Mouse (Mus musculus): ENCODE measurements at regions not wholly inside any gene's neighbourhood (a gene's known extent, or its start where the extent isn't known, plus 50 kb on each side); places are given as distances from the start of the nearest gene placed in this dataset.

DNA sequence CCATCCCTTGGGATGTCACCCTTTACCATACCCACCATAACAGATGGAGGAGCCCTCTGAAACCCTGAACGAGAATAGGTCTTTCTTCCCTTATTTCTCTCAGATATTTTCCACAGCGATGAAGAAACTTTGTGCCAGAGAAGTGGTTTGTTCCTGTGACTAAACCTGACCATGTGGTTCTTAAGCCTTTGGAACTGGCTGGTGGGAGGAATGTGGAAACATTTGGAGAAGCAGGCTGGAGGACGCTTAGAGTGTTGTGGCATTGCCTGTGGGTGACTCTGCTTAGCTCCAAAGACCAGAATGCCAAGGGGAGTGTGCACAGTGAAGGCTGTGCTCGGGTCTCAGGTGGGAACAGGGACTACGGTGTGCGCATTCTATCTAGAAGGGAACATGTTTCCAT is 77.7 kb upstream of the Otos start:
- no peak overlapping the region for H3K4me2 ChIP-seq (replicated peaks; ENCODE audit: low read depth)
- WGBS: 85% methylated on average over 6 of the region's 6 CpGs
- no peak overlapping the region for H3K27ac ChIP-seq (ENCODE audit: low read depth, low read length)
- no peaks in the 10 kb centered on the region for H3K4me1 ChIP-seq (replicated peaks; ENCODE audit: control insufficient read depth, insufficient read depth, low read length)
- H3K27me3 ChIP-seq (replicated peaks; ENCODE audit: control insufficient read depth, insufficient read depth, low read length): no peaks in the 10 kb centered on the region
- H3K4me3 ChIP-seq (ENCODE audit: low read depth, low read length): no peak overlapping the region
- no peaks in the 10 kb centered on the region for H3K36me3 ChIP-seq (ENCODE audit: control insufficient read depth, insufficient read depth)
- ATAC-seq: no peak
- TF ChIP-seq CTCF (IDR thresholded peaks at IDR 0.05; ENCODE audit: low read depth): no peak
- no peaks in the 10 kb centered on the region for H3K9me3 ChIP-seq (ENCODE audit: control insufficient read depth)
- H3K9ac ChIP-seq (ENCODE audit: low read depth, low read length): no peak overlapping the region

- no peak overlapping the region for H3K4me2 ChIP-seq (replicated peaks; ENCODE audit: low read depth)
- no peak overlapping the region for H3K27ac ChIP-seq (ENCODE audit: low read depth, low read length)
- H3K4me3 ChIP-seq (ENCODE audit: low read depth, low read length): no peak overlapping the region
- H3K27me3 ChIP-seq (replicated peaks; ENCODE audit: control insufficient read depth, insufficient read depth, low read length): no peaks in the 10 kb centered on the region
- no peak for ATAC-seq
- no peaks in the 10 kb centered on the region for H3K4me1 ChIP-seq (replicated peaks; ENCODE audit: control insufficient read depth, insufficient read depth, low read length)
- no peaks in the 10 kb centered on the region for H3K9me3 ChIP-seq (ENCODE audit: control insufficient read depth)
- no peak overlapping the region for H3K9ac ChIP-seq (ENCODE audit: low read depth, low read length)
- H3K36me3 ChIP-seq (ENCODE audit: control insufficient read depth, insufficient read depth): no peaks in the 10 kb centered on the region
- 79% methylated on average over 3 of the region's 3 CpGs for WGBS
- TF ChIP-seq CTCF (IDR thresholded peaks at IDR 0.05; ENCODE audit: low read depth): no peak
Observed at GRCm38 (mm10) chr1:92724135-92724534, 75.5 kb upstream of the Otos start.

- no peak for TF ChIP-seq CTCF (IDR thresholded peaks at IDR 0.05; ENCODE audit: low read depth)
Observed at GRCm38 (mm10) chr1:92720567-92720966, 71.9 kb upstream of the Otos start.

GRCm38 (mm10) chr1:92719864-92720263 is 71.2 kb upstream of the Otos start:
- Histone ChIP-seq H3K36me3 (ENCODE audit: control insufficient read depth, insufficient read depth) (no peaks in the 10 kb centered on the region), H3K9ac (ENCODE audit: low read depth, low read length) (no peak overlapping the region), H3K27me3 (replicated peaks; ENCODE audit: control insufficient read depth, insufficient read depth, low read length) (no peaks in the 10 kb centered on the region), H3K4me2 (replicated peaks; ENCODE audit: low read depth) (no peak overlapping the region), H3K27ac (ENCODE audit: low read depth, low read length) (no peak overlapping the region), H3K4me3 (ENCODE audit: low read depth, low read length) (no peak overlapping the region), H3K4me1 (replicated peaks; ENCODE audit: control insufficient read depth, insufficient read depth, low read length) (no peaks in the 10 kb centered on the region), H3K9me3 (ENCODE audit: control insufficient read depth) (no peaks in the 10 kb centered on the region)
- no peak for ATAC-seq
- WGBS: 95% methylated on average over 6 of the region's 6 CpGs
- no peak for TF ChIP-seq CTCF (IDR thresholded peaks at IDR 0.05; ENCODE audit: low read depth)

More at GRCm38 (mm10) chr1:92720567-92720966, 71.9 kb upstream of the Otos start:
- no peak for ATAC-seq
- Histone ChIP-seq H3K4me2 (replicated peaks; ENCODE audit: low read depth) (no peak overlapping the region), H3K27me3 (replicated peaks; ENCODE audit: control insufficient read depth, insufficient read depth, low read length) (no peaks in the 10 kb centered on the region), H3K9me3 (ENCODE audit: control insufficient read depth) (no peaks in the 10 kb centered on the region), H3K4me3 (ENCODE audit: low read depth, low read length) (no peak overlapping the region), H3K4me1 (replicated peaks; ENCODE audit: control insufficient read depth, insufficient read depth, low read length) (no peaks in the 10 kb centered on the region), H3K36me3 (ENCODE audit: control insufficient read depth, insufficient read depth) (no peaks in the 10 kb centered on the region), H3K27ac (ENCODE audit: low read depth, low read length) (no peak overlapping the region), H3K9ac (ENCODE audit: low read depth, low read length) (no peak overlapping the region)
- 74% methylated on average over 10 of the region's 10 CpGs for WGBS

DNA sequence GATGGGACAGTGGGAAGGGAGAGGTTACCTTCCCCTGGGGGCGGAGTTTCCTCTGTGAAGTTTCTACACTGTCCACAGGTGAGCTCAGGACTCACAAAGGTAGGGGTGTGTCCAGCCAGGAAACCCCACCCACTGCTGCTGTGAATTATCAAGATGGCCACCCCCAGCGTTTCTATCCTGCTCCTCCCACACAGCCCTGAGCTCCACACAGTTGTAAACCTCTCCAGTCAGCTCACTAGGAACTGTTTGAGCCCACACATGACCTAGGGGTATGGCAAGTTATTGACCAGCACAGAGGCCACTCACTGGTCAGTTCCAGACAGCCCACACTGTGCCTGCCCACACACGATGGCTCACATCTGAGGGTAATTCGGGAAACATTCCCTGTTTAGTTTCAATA is 69.5 kb upstream of the Otos start:
- WGBS: 47% methylated on average over 4 of the region's 4 CpGs
- Histone ChIP-seq H3K27me3 (replicated peaks; ENCODE audit: control insufficient read depth, insufficient read depth, low read length) (no peaks in the 10 kb centered on the region), H3K9ac (ENCODE audit: low read depth, low read length) (no peak overlapping the region), H3K36me3 (ENCODE audit: control insufficient read depth, insufficient read depth) (no peaks in the 10 kb centered on the region), H3K4me1 (replicated peaks; ENCODE audit: control insufficient read depth, insufficient read depth, low read length) (no peaks in the 10 kb centered on the region), H3K9me3 (ENCODE audit: control insufficient read depth) (no peaks in the 10 kb centered on the region), H3K27ac (ENCODE audit: low read depth, low read length) (no peak overlapping the region), H3K4me3 (ENCODE audit: low read depth, low read length) (no peak overlapping the region), H3K4me2 (replicated peaks; ENCODE audit: low read depth) (no peak overlapping the region)
- peak; percentile 51 for ATAC-seq
- TF ChIP-seq CTCF (IDR thresholded peaks at IDR 0.05; ENCODE audit: low read depth): no peak

GRCm38 (mm10) chr1:92714725-92715324 is 66.2 kb upstream of the Otos start:
- no peak for TF ChIP-seq CTCF (IDR thresholded peaks at IDR 0.05; ENCODE audit: low read depth)
- H3K36me3 ChIP-seq (ENCODE audit: control insufficient read depth, insufficient read depth): no peaks in the 10 kb centered on the region
- no peak overlapping the region for H3K9ac ChIP-seq (ENCODE audit: low read depth, low read length)
- no peaks in the 10 kb centered on the region for H3K4me1 ChIP-seq (replicated peaks; ENCODE audit: control insufficient read depth, insufficient read depth, low read length)
- no peak overlapping the region for H3K4me3 ChIP-seq (ENCODE audit: low read depth, low read length)
- H3K27me3 ChIP-seq (replicated peaks; ENCODE audit: control insufficient read depth, insufficient read depth, low read length): no peaks in the 10 kb centered on the region
- WGBS: 50% methylated on average over 9 of the region's 9 CpGs
- no peaks in the 10 kb centered on the region for H3K9me3 ChIP-seq (ENCODE audit: control insufficient read depth)
- no peak for ATAC-seq
- H3K4me2 ChIP-seq (replicated peaks; ENCODE audit: low read depth): no peak overlapping the region
- no peak overlapping the region for H3K27ac ChIP-seq (ENCODE audit: low read depth, low read length)

DNA sequence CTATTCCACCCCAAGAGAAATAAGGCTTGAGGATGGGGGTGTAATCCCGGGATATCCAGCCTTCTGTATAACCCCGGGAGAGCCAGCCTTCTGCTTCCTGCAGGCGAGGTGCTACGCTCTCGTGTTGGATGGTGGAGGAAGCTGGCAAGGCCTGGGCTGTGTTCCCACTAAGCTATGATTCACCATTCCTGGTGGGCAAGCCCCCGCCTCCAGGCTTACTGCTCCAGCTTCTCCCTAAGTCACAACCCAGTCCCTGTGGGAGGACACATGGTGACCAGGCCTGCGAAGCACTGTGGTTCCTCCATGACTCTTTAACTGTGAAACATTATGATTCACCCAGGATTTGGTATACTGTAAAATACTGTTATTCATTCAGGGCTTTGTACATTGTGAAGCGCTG is 63.7 kb upstream of the Otos start:
- H3K9ac ChIP-seq (ENCODE audit: low read depth, low read length): no peak overlapping the region
- H3K36me3 ChIP-seq (ENCODE audit: control insufficient read depth, insufficient read depth): no peaks in the 10 kb centered on the region
- H3K27ac ChIP-seq (ENCODE audit: low read depth, low read length): no peak overlapping the region
- no peaks in the 10 kb centered on the region for H3K9me3 ChIP-seq (ENCODE audit: control insufficient read depth)
- no peak for ATAC-seq
- no peaks in the 10 kb centered on the region for H3K4me1 ChIP-seq (replicated peaks; ENCODE audit: control insufficient read depth, insufficient read depth, low read length)
- no peak overlapping the region for H3K4me2 ChIP-seq (replicated peaks; ENCODE audit: low read depth)
- H3K4me3 ChIP-seq (ENCODE audit: low read depth, low read length): no peak overlapping the region
- WGBS: 85% methylated on average over 8 of the region's 8 CpGs
- no peaks in the 10 kb centered on the region for H3K27me3 ChIP-seq (replicated peaks; ENCODE audit: control insufficient read depth, insufficient read depth, low read length)
- no peak for TF ChIP-seq CTCF (IDR thresholded peaks at IDR 0.05; ENCODE audit: low read depth)
